Mouse (Mus musculus): ENCODE measurements around the gene Dtnbp1. TPM values are rescaled to one million over a fixed set of nuclear protein-coding genes. Genes with fewer than 3 reads are reported as not detected.

Dtnbp1 gene
- polyA plus RNA-seq, 1 experiment from 2014 or later: 139 TPM

DNA sequence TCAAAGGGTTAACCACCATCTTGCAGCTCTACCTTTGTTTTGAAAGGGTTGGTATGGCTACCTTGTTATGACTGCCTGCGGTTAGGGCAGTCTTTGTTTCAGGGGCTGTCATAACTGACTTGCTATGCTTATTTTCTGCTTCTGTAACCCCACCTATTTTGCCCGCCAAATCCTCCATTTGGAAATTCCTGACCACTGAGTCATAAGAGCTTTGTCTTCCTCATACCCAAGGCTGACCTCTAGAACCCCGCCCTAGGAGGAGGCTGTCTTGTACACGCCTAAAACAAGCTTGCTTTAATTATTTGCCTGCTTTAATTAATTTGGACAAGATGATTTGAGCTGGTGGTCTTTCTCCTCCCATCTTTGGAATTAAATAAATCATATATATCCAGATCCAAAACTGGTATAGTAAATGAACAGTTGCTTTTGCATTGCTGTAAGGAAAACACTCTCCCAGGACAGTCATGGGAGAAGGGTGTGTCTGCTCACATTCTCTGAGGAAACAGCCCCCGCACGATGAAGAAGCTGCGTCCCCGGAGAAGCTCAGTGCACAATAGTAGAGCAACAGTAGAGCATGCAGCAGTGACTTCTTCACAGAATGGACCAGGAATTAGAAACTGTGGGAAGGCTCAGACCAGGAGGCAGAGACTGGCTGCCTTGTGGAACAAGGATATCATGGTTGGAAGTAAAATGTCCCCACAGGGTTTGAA lies 62.5 kb downstream of the Dtnbp1 start:
- ATAC-seq (ENCODE audit: low FRiP score): no peak
- H3K27me3 ChIP-seq (replicated peaks): no peaks in the 10 kb centered on the region
- no peak overlapping the region for H3K4me3 ChIP-seq (replicated peaks)
- no peaks in the 10 kb centered on the region for H3K36me3 ChIP-seq
- no peak overlapping the region for H3K27ac ChIP-seq (replicated peaks)
- 75% methylated on average over 8 of the region's 8 CpGs for WGBS
- H3K4me1 ChIP-seq: peaks cover 38% of the 10 kb centered on the region
- H3K9ac ChIP-seq (replicated peaks): no peak overlapping the region
- H3K4me2 ChIP-seq: no peak overlapping the region
- H3K9me3 ChIP-seq (replicated peaks): no peaks in the 10 kb centered on the region

DNA sequence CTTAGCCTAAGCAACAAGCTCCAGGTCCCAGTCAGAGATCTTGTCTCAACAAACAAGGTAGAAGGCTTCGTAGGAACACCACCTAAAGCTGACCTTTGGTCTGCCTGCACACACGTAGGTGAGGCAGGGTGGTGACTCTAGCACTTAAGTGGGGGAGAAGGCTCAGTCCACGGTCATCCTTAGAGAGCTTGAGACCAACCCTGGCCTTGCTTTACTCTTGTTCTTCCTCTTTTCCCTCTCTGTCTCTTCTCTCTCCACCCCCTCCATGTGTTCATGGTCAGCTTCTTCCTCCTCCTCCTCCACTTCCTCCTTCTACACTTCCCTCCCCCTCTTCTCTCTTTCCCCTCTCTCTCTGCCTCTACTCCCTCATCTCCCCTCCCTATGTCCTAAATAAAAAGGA lies 64.3 kb downstream of the Dtnbp1 start:
- Histone ChIP-seq H3K4me1 (peaks cover 41% of the 10 kb centered on the region), H3K4me3 (replicated peaks) (no peak overlapping the region), H3K9ac (replicated peaks) (no peak overlapping the region), H3K4me2 (no peak overlapping the region), H3K27ac (replicated peaks) (no peak overlapping the region), H3K27me3 (replicated peaks) (no peaks in the 10 kb centered on the region), H3K36me3 (no peaks in the 10 kb centered on the region), H3K9me3 (replicated peaks) (no peaks in the 10 kb centered on the region)
- 88% methylated on average over 3 of the region's 3 CpGs for WGBS
- no peak for ATAC-seq (ENCODE audit: low FRiP score)

GRCm38 (mm10) chr13:44933575-44933974 lies 68.4 kb downstream of the Dtnbp1 start:
- WGBS: 34% methylated on average over 7 of the region's 7 CpGs
- no peak for ATAC-seq (ENCODE audit: low FRiP score)

DNA sequence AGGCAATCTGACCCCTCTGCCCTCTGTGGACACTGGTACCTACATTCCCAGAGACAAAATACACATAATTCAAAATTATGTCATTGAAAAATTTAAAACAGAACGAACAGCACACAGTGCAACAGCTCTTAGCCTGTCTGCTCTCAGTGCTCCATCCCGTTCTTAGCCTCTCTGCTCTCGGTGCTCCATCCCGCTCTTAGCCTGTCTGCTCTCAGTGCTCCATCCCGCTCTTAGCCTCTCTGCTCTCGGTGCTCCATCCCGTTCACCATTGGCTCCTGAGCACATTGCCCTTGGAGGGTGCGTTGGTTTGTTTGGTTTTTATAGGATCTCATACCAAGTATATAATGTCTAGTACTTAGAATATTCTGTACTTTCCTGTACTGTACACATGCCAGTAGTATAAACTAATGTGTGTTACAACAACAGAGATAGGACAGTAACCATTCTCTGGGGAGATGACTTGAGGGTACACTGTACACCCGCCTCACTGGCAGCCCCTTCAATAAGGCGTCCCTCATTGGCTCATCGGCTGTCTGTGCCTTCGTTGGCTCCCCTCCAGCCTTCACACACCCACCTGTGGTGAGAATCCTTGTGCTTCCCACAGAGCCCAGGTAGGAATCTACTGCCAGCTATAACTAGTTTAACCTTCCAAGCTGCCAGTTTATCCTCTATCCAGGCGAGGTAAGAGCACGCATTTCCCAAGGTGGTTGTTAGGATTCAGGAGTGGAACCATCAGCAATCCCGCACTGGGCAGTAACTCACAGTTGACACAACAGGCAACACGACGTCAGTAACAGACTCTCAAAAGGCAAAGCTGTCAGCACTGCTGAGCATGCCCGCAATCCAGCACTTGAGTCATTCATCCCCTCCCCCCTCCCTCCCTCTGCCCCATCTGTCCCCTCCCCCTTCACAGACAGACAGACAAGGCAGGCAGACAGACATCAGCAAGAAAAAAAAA lies 69.4 kb downstream of the Dtnbp1 start:
- no peak overlapping the region for H3K9ac ChIP-seq (replicated peaks)
- 0 out of 2 replicates have a peak, but pooled peaks have one; percentile 49 for ATAC-seq (ENCODE audit: low FRiP score)
- H3K36me3 ChIP-seq: peaks cover 7% of the 10 kb centered on the region; the same call in 1 of the 2 replicates
- H3K9me3 ChIP-seq (replicated peaks): no peaks in the 10 kb centered on the region
- H3K4me1 ChIP-seq: peaks cover 22% of the 10 kb centered on the region
- no peak overlapping the region for H3K4me2 ChIP-seq
- no peaks in the 10 kb centered on the region for H3K27me3 ChIP-seq (replicated peaks)
- no peak overlapping the region for H3K4me3 ChIP-seq (replicated peaks)
- peak overlapping the region; percentile 23; the same call in 1 of the 2 replicates for H3K27ac ChIP-seq (replicated peaks)
- 57% methylated on average over 18 of the region's 18 CpGs for whole genome bisulfite sequencing

More at GRCm38 (mm10) chr13:44933575-44933974, 68.4 kb downstream of the Dtnbp1 start:
- H3K9ac ChIP-seq (replicated peaks): no peak overlapping the region
- no peaks in the 10 kb centered on the region for H3K27me3 ChIP-seq (replicated peaks)
- no peak overlapping the region for H3K4me3 ChIP-seq (replicated peaks)
- 0 out of 2 replicates have a peak, but pooled peaks cover 5% of the 10 kb centered on the region for H3K36me3 ChIP-seq
- no peaks in the 10 kb centered on the region for H3K9me3 ChIP-seq (replicated peaks)
- peak overlapping the region; percentile 23; the same call in 1 of the 2 replicates for H3K27ac ChIP-seq (replicated peaks)
- no peak overlapping the region for H3K4me2 ChIP-seq
- peaks cover 22% of the 10 kb centered on the region for H3K4me1 ChIP-seq

GRCm38 (mm10) chr13:44926311-44926710 lies 75.6 kb downstream of the Dtnbp1 start:
- ATAC-seq (ENCODE audit: low FRiP score): no peak
- Histone ChIP-seq H3K27ac (replicated peaks) (no peak overlapping the region), H3K4me2 (no peak overlapping the region), H3K9ac (replicated peaks) (no peak overlapping the region), H3K9me3 (replicated peaks) (no peaks in the 10 kb centered on the region), H3K27me3 (replicated peaks) (no peaks in the 10 kb centered on the region), H3K36me3 (peaks cover 55% of the 10 kb centered on the region), H3K4me1 (no peaks in the 10 kb centered on the region), H3K4me3 (replicated peaks) (no peak overlapping the region)
- 78% methylated on average over 2 of the region's 2 CpGs for WGBS

DNA sequence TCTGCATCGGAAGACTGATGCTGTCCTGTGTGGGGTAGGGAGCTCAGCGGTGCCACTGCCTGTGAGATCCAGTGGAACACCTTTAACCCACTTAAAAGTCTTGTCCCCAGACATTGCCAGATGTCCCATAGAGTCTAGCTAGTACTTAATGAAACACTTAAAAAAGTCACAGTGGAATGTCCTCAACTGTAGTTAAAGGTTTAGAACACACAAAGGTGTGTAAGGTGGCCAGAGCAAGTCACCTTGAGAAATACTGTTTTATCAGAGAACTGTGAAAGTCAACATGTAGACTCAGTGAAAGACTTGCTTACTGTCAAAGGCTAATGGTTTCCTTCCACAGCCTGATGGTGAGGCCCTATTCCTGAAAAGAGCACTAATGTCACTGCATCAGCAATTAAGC lies 76.8 kb downstream of the Dtnbp1 start:
- Histone ChIP-seq H3K27ac (replicated peaks) (no peak overlapping the region), H3K27me3 (replicated peaks) (no peaks in the 10 kb centered on the region), H3K9ac (replicated peaks) (no peak overlapping the region), H3K36me3 (peaks cover 62% of the 10 kb centered on the region), H3K4me1 (no peaks in the 10 kb centered on the region), H3K4me3 (replicated peaks) (no peak overlapping the region), H3K9me3 (replicated peaks) (no peaks in the 10 kb centered on the region), H3K4me2 (no peak overlapping the region)
- no peak for ATAC-seq (ENCODE audit: low FRiP score)
- 78% methylated on average over 2 of the region's 2 CpGs for WGBS

- no peaks in the 10 kb centered on the region for H3K4me1 ChIP-seq
- ATAC-seq (ENCODE audit: low FRiP score): no peak
- WGBS: 86% methylated on average over 3 of the region's 3 CpGs
- no peak overlapping the region for H3K4me3 ChIP-seq (replicated peaks)
- H3K27ac ChIP-seq (replicated peaks): no peak overlapping the region
- peaks cover 71% of the 10 kb centered on the region for H3K36me3 ChIP-seq
- no peak overlapping the region for H3K4me2 ChIP-seq
- H3K27me3 ChIP-seq (replicated peaks): no peaks in the 10 kb centered on the region
- no peaks in the 10 kb centered on the region for H3K9me3 ChIP-seq (replicated peaks)
- no peak overlapping the region for H3K9ac ChIP-seq (replicated peaks)
These were observed 77.9 kb downstream of the Dtnbp1 start for GRCm38 (mm10) chr13:44924042-44924441.

DNA sequence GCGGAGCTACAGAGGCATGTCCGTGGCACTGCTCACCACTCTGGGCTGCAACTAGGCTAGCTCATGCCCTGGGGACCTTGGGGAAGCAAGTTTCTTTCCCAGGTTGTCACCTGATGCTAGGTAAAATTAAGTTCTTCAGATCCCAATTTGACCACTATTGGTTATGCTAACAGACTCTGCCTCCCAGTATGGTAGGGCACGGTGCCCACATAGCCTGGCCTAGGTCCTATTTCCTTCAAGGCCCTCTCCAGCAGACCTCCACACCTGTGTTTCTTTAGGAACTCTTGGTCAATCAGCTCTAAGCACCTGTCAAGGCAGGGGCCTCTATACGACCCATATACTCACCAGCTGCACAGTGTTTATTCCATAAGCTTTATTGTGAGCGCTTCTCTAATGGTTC lies 80.2 kb downstream of the Dtnbp1 start:
- 94% methylated on average over 5 of the region's 5 CpGs for WGBS
- no peak for ATAC-seq (ENCODE audit: low FRiP score)
- Histone ChIP-seq H3K9ac (replicated peaks) (no peak overlapping the region), H3K9me3 (replicated peaks) (no peaks in the 10 kb centered on the region), H3K4me2 (no peak overlapping the region), H3K27ac (replicated peaks) (no peak overlapping the region), H3K27me3 (replicated peaks) (no peaks in the 10 kb centered on the region), H3K36me3 (peaks cover 87% of the 10 kb centered on the region), H3K4me3 (replicated peaks) (no peak overlapping the region), H3K4me1 (peaks cover 2% of the 10 kb centered on the region; the same call in 1 of the 2 replicates)

- no peak overlapping the region for H3K4me3 ChIP-seq (replicated peaks)
- no peak overlapping the region for H3K27ac ChIP-seq (replicated peaks)
- no peak overlapping the region for H3K9ac ChIP-seq (replicated peaks)
- no peak for ATAC-seq (ENCODE audit: low FRiP score)
- peaks cover 2% of the 10 kb centered on the region; the same call in 1 of the 2 replicates for H3K4me1 ChIP-seq
- H3K27me3 ChIP-seq (replicated peaks): no peaks in the 10 kb centered on the region
- 60% methylated on average over 10 of the region's 10 CpGs for WGBS
- H3K9me3 ChIP-seq (replicated peaks): no peaks in the 10 kb centered on the region
- H3K36me3 ChIP-seq: peaks cover 94% of the 10 kb centered on the region
- no peak overlapping the region for H3K4me2 ChIP-seq
These were observed 80.9 kb downstream of the Dtnbp1 start for GRCm38 (mm10) chr13:44921095-44921494.

- no peak overlapping the region for H3K27ac ChIP-seq (replicated peaks)
- H3K4me2 ChIP-seq: no peak overlapping the region
- H3K9ac ChIP-seq (replicated peaks): no peak overlapping the region
- peaks cover 98% of the 10 kb centered on the region for H3K36me3 ChIP-seq
- no peak for ATAC-seq (ENCODE audit: low FRiP score)
- no peaks in the 10 kb centered on the region for H3K27me3 ChIP-seq (replicated peaks)
- peaks cover 2% of the 10 kb centered on the region; the same call in 1 of the 2 replicates for H3K4me1 ChIP-seq
- H3K9me3 ChIP-seq (replicated peaks): no peaks in the 10 kb centered on the region
- 86% methylated on average over 2 of the region's 2 CpGs for WGBS
- H3K4me3 ChIP-seq (replicated peaks): no peak overlapping the region
These were observed 83.7 kb downstream of the Dtnbp1 start for GRCm38 (mm10) chr13:44918269-44918668.

GRCm38 (mm10) chr13:44917202-44917601 lies 84.7 kb downstream of the Dtnbp1 start:
- Histone ChIP-seq H3K27ac (replicated peaks) (no peak overlapping the region), H3K36me3 (peaks cover 93% of the 10 kb centered on the region), H3K4me3 (replicated peaks) (no peak overlapping the region), H3K27me3 (replicated peaks) (no peaks in the 10 kb centered on the region), H3K9me3 (replicated peaks) (no peaks in the 10 kb centered on the region), H3K4me2 (no peak overlapping the region), H3K9ac (replicated peaks) (no peak overlapping the region), H3K4me1 (peaks cover 12% of the 10 kb centered on the region; the same call in 1 of the 2 replicates)
- ATAC-seq (ENCODE audit: low FRiP score): no peak
- 88% methylated on average over 4 of the region's 4 CpGs for WGBS

Data from neural tube, embryonic 15.5 days (tissue).